Mouse (Mus musculus): ENCODE measurements around the gene Tspan33.
A peak's percentile ranks its signal among the peaks of the same experiment; 100 is the strongest.

Tspan33 gene

DNA sequence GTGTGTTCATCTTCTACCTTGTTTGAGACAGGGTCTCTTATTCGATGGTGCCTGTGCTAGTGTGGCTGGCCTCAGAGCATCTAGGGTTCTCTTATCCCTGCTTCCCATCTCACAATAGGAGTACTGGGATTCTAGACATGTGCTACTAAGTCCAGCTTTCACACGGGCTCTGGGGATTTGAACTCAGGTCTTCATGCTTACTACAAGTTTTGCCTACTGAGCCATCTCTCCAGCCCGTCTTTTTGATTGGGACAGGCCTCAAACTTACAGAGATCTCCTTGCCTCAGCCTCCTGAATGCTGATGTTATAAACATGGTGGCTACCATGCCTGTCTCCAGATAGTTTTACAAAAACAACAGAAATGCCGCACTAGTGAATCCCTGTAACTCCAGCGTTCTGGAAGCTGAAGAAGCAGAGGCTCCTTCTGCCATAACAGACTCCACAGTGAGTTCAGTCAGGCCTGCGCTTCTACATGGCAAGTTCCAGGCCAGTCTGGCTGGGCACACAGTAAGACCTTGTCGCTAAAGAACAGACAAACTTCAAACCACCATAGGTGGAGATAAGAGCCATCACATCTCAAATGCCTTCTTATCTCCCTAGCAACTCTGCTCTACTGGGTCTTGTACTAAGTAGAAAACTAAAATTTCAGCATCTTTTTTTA lies 5.2 kb downstream of the Tspan33 start:
- DNase-seq (ENCODE audit: low spot score) = no peak

DNA sequence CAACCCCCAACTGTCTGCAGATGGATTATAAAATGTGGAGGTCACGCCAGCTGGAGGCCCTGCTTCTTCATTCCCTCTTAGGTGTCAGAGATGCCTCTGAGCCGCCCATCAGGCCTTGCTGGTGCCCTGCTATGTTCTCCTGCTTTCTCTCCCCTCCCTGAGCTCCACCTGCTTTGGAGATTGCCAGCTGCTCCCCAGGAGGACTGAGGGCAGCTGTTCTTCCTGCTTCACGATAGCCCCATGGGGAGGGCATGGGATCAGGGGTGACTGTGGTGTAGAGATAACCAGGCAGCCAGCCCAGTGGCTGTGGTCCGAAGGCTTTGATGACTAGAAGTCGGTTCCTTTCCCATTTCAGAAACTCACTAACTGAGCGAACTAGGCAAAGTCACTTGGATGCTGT lies 7.0 kb downstream of the Tspan33 start:
- no peak for DNase-seq (ENCODE audit: low spot score)

DNA sequence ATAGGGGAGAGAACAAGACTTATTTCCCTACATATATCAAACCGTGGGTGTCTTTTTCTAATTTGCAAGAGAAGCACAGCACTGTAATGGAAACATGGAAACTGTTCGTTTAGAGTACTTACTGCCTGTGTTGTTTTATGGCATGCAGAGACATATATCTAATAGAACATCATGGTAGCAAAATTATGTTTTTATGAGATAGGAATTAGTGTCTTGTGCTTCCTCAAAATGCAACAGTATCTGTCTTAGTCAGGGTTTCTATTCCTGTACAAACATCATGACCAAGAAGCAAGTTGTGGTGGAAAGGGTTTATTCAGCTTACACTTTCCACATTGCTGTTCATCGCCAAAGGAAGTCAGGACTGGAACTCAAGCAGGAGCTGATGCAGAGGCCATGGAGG lies 8.1 kb downstream of the Tspan33 start:
- DNase-seq (ENCODE audit: low spot score) = no peak

DNA sequence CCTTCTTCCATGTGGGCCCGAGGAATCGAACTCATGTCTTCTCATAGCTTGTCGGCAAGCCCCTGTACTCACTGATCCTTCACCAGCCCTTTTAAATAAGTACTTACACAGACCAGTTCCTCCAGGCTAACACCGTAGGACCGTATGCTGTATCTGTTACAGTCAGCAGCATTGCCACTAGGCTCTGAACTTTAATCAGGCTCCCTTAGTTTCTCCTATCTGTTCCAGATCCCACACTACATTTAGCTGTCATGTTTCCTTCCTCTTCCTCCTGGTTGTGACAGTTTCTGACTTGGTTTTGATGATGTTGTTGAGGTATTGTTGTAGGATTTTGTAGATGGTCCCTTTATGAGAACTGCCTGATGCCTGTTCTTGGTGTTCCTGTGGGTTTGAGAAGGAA lies 10.1 kb downstream of the Tspan33 start:
- no peak for DNase-seq (ENCODE audit: low spot score)

DNA sequence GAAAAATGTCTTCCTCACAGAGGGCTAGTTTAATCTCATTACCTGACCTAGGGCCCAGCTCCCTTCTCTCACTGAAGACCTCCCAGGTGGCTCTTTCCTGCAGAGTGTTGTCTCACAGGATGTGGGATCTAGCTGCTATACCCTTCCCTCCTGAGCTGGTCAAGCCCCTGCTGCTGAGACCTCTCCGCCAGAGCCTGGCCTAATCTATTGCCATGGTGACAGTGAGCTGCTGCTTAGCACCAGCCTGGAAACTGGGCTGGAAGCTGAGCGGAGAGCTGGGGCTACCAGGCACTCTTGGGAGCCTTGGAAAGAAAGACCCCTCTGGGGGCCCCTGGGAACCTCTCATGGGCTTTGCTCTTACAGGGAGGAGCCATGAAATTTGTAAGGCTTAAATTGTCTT lies 13.9 kb downstream of the Tspan33 start:
- no peak for DNase-seq (ENCODE audit: low spot score)

DNA sequence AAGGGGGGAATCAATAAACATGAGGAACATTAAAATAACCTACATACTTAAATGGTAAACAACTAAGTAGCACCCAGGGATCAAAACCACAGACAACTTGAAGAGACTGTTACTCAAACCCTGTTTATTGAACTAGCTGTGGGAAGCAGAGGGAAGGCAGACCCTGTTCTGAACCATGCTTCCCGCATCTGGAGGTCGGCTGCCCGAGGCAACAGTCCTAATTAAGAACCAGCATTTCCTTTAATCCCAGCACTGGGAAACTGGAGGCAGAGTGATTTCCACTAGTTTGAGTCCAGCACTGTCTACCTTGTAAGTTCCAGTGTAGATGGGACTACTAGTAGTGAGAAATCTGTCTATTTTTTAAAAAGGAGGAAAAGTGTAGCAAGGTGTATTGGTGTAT lies 17.3 kb downstream of the Tspan33 start:
- DNase-seq (ENCODE audit: low spot score) = no peak

DNA sequence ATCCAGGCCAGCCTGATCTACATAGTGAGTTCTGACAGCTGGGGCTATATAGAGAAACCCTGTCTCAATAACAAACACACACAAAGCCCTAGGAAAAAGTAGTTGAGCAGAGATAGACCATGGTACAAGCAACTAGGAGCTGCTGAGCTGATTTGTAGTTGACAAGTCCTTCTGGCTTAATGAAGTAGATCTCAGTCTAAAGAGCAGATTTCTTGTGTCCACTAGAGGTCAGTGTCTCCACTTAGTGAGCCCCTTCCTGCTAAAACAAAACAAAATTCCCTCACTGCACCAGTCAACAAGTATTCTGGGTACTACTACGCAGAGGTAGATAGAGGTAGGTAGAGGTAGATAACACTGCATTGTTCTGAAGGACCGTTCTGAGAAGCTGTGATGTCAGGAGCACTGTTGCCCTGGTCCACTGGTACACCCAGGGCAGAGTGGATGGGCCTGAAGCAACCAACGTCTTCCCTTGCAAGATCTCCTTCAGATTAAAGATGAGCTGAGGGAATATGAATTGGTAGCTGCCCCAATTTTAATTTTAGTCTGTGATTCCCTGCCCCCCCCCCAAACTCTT lies 18.1 kb downstream of the Tspan33 start:
- DNase-seq (ENCODE audit: low spot score) = no peak

DNA sequence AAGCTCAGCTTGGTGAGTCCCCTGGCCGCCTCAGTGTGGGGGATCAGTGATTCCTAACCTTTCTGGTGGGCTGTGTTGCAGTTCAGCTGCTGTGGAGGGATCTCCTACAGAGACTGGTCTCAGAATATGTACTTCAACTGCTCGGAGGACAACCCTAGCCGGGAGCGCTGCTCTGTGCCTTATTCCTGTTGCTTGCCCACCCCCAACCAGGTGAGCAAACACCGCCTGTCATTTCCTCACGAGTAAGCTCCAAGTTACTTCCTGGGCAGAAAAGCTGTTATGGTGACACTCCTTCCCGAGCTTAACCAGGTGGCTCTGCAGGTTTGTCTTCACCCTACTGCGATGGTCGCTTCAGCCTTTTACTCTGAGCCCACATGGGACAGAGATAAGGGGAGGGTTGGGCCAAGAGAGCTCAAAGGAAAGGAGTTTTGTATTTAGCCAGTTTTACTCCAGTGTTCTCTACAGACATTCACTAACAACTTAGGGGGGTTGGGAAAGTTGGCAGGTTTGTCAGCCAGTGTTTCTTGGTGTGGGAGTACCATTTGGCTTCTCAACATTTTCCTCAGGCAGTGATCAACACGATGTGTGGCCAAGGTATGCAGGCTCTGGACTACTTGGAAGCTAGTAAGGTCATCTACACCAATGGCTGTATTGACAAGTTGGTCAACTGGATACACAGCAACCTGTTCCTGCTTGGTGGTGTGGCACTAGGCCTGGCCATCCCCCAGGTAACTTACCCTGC lies 22.8 kb downstream of the Tspan33 start:
- no peak for DNase-seq (ENCODE audit: low spot score)

DNA sequence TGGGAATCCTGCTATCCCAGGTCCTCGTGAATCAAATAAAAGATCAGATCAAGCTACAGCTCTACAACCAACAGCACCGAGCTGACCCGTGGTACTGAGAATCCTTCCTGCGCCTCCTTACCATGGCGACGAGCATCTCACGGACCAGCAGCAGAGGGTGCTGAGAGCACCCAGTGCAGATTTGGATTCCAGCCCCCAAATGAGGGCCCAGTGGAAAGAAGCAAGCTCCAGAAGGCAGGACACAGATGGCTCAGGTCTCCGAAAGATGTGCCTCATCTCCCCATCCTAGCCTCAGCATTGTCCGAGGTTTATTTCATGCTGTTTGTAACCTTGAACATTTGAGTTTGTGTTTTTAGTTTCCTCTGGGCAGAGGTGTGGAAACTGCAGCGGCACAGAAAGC lies 23.5 kb downstream of the Tspan33 start:
- no peak for DNase-seq (ENCODE audit: low spot score)

DNA sequence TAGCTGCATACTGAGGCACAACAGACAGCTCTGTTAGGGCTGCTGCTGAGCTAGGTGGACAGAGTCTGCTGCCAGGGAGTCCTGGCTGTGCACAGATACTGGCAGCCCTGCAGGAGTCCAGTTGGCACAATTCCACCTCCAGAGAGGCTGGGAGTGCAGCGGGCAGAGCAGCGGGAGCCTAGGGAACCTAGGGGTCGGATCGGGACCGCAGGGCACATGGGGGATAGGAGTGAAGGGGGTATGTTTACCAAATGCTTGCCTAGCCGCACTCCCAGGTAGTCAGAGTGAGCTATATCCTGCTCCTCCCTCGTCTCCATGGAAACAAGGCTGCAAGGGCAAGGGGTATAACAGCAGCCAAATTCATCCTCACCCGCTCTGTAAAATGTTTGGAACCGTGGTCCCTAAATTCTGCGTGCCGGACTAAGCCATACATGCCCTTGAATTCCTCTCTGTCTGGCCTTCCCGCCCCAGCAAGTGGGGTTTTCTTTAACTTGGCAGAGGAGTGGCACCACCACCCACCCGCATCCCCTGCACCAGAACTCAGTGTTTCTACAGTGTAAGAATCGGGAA lies 24.0 kb downstream of the Tspan33 start:
- DNase-seq (ENCODE audit: low spot score) = peak; percentile 43

DNA sequence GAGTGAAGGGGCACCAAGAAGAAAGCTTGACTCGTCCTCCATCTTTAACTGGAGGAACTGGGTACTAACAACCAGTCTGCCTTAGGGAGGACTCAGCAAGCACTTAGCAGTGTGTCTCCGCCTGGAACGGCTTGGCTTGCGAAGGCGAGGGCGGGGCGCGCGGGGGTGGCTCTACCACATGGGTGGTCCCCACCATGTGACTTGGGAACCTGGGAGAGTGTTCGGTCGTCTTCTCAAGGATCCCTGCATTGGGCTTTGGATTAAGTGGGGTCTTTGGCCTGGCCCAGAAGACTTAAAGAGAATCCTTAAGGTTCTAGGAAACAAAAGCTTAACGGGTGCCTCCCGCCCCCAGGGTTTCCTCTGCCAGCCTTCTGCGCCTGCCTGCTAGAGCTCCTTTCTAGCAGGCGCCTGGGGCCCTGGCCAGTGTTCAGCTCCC lies 24.9 kb downstream of the Tspan33 start:
- peak; percentile 51 for DNase-seq (ENCODE audit: low spot score)

DNA sequence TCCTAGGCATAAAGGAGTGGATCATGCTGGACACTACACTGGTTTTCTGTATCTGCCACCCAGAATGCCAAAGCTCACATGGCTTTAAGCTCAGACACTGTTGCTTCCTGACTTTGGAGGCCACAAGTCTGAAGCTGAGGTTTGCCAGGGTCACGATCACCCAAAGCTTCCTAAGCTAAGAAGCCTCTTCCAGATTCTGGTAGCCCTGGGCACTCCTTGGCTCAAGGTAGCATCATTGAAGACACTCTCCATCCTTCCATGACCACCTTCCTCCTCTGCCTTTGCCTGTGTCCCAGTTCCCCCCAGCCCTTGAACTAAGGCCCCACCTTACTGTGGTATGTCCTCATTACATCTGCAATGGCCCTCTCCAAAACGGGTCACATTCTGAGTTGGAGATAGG lies 27.9 kb downstream of the Tspan33 start:
- no peak for DNase-seq (ENCODE audit: low spot score)

DNA sequence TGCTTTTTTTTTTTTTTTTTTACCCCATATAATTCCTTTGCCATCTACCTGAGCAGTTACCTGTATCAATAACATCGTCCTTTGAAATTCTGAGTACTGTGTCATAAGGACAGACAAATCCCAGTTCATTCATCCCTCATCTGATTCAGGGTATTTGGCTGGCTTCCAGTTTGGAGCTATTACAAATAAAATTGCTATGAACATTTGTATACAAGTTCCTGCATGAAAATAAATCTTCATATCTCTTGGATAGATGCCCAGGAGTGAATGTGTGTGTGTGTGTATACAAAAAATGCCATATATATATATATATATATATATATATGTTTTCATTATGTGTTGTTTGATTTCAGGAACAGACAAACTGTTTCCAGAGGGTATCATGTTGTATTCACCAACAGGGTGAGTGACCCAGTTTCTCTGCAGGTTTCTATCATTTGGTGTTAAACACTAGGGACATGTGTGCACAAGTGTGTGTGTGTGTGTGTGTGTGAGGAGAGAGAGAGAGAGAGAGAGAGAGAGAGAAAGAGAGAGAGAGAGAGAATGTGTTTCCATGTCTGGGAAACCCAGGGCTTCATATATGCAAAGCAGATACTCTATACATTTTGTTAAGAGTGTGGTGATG lies 32.7 kb downstream of the Tspan33 start:
- no peak for DNase-seq (ENCODE audit: low spot score)

DNA sequence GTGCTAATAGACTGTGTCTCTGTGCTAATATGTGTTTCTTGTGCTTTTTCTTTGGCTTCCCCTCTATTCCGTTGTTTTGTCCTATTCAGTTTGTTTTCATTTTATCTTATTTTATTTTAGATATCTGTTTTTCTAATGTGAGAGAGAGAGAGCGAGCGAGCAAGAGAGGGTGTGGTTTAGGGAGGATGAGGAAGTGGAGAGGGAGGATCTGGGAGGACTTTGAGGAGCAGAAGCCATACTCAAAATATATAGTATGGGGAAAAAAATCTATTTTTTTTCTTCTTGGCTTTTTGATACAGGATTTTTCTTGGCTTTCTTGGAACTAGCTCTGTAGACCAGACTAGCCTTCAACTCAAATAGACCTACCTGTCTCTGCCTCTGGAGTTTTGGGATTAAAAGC lies 34.0 kb downstream of the Tspan33 start:
- DNase-seq (ENCODE audit: low spot score) = no peak

DNA sequence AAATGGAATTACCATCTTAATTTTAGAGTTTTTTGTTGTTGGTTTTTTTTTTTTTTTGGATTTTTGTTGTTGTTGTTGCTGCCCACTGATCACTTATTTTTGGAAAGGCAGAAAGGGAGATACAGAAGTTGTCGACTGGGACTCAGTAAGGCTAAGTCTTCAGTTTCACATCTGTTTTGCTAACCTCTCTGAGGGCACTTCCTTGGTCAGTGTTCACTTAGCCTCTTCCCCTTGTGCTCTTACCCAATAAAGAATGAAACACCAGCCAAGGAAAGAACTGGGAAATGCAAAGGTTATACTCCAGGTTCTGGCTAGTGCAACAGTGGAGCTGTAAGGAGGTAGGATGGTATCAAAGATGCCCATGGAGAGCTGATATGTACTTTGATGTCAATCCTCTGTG lies 35.5 kb downstream of the Tspan33 start:
- no peak for DNase-seq (ENCODE audit: low spot score)

DNA sequence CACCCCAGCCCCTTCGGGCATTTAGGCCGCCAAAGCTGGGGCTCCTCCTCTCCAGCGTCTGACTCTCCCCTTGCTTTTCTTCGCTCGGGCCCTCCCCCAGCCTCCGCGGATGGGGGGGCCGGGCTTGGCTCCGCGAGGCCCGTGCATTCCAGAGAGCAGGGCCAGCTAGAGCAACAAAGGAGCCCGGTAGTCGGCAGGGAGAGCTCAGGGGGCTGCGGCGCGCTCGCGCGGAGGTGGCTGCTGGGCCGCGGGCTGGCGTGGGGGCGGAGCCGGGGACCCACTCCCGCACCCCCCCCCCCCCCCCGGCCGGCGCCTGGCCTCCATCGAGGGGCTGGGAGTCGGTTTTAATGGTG lies 41.3 kb downstream of the Tspan33 start, which contains the start of gene Smo:
Gene Smo (plus strand): TSS at position 168 of the 353 bp plus-strand sequence.
- peak; percentile 86 for DNase-seq (ENCODE audit: low spot score)

DNA sequence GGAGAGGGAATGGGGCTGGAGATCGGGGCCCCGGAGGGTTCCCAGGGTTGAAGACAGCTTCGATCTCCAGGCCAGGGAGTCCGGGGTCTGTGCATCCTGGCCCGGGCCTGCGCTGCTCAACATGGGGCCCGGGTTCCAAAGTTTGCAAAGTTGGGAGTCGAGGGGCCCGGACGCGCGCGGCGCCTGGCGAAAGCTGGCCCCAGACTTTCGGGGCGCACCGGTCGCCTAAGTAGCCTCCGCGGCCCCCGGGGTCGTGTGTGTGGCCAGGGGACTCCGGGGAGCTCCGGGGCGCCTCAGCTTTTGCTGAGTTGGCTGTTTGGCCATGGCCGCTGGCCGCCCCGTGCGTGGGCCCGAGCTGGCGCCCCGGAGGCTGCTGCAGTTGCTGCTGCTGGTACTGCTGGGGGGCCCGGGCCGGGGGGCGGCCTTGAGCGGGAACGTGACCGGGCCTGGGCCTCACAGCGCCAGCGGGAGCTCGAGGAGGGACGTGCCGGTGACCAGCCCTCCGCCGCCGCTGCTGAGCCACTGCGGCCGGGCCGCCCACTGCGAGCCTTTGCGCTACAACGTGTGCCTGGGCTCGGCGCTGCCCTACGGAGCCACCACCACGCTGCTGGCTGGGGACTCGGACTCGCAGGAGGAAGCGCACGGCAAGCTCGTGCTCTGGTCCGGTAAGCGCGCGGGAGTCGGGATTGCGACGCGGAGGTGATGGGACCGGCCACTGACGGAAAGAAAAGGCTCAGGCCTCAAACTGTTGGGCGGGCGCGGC lies 41.8 kb downstream of the Tspan33 start:
- peak; percentile 48 for DNase-seq (ENCODE audit: low spot score)

DNA sequence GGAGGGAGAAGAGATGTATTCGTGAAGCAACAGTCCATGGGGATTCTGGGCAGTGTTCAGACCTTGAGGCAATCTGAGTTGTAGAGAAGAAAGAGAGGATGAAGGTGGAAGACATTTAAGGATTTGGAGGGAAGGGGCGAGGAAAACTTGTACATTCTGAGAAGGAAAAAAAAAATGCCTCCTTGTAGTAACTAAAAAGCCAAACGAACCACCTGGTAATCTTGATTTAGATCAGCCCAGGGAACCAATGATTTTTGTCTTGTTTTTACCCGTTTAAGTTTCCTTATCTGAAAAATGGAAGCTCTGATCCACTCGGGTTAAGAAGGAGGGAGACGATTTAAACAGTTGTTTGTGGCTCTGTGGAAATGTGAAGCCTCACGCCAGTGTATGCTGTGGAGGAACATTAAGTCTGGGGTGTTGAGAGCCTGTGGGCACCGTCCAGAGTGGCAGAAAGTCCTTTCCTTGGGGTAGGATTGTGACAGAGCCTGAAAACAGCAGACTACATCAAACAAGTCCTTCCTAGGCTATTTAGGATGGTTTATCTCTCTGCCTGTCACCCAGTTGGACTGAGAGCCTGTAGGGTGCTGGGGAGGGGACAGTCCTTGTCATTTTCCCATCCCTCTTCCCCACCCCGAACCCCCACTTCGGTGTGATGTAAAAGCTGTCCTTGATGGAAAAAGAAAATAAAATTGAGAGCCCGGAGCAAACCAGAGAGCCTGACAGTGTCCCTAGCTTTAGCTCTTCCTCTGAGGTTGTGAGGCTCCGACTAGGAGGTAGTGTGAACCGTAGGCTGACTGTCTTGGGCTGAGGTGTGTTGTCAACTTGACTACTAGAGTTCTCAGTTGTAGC lies 42.8 kb downstream of the Tspan33 start:
- no peak for DNase-seq (ENCODE audit: low spot score)

DNA sequence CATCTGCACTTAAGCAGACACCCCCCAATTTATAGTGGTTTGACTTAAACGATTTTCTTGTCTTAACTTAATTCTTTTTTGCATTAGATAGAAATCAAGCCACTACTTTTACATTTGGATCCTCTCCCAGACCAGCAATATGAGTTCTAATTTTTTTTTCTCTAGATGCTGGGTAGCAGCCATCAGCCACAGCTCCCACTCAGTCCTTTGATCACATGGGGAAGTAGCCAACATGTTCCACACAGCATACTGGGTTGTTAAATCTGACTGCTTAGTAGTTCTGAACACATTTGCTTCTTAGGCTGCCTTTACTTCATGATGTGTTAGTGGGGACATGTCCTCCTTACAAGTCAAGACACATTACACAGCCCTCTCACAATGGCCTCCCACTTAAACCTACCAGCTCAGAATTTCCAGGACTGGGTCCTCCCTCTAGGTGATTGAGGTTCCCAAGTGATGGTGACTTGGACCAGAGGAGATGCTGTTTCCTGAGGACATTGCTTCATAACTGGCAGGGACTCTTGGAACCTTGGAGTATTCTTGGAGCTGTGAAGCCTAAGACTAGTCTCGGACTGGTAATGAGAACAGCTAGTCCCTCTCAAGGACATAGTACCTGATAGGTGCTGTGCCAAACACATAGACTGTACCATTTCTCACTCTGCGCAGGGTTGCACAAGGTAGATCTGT lies 57.6 kb downstream of the Tspan33 start:
- DNase-seq (ENCODE audit: low spot score) = no peak

DNA sequence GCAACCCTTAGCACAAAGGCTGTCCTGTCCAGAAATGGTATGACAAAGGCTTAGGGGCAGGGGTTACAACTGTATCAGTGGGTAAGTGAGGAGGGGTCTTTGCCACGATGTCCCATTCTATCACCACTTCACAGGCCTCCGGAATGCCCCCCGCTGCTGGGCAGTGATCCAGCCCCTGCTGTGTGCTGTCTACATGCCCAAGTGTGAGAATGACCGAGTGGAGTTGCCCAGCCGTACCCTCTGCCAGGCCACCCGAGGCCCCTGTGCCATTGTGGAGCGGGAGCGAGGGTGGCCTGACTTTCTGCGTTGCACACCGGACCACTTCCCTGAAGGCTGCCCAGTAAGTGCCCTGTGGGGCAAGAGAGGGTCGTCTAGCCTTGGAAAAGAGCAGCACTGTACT lies 59.3 kb downstream of the Tspan33 start:
- no peak for DNase-seq (ENCODE audit: low spot score)
